Mouse (Mus musculus) stomach, embryonic 15.5 days (tissue): Measurements from ENCODE around the gene Lgr4. TPM values are rescaled to one million over a fixed set of nuclear protein-coding genes. Genes with fewer than 3 reads are reported as not detected.

ENCODE experiments used
- ATAC-seq: fragments of 200-750 bp; cut with Nextera tagmentation; 2 replicates; pipeline ENCODE4 v1.8.0; 2017; ENCODE audit warnings: low read depth, moderate number of reproducible peaks, moderate TSS enrichment; ENCODE audit not compliant: insufficient read depth, low FRiP score
- H3K27ac ChIP-seq: fragments of 300-500 bp; sonication (generic); 2 replicates; pipeline ENCODE4 v1.5.1; 2015; ENCODE audit warnings: mild to moderate bottlenecking, inconsistent platforms
- H3K27me3 ChIP-seq: fragments of 300-500 bp; sonication (generic); replicated peaks from 2 replicates; pipeline ENCODE4 v1.6.1; 2015; ENCODE audit warnings: inconsistent platforms
- H3K36me3 ChIP-seq: fragments of 300-500 bp; sonication (generic); 2 replicates; pipeline ENCODE4 v1.6.1; 2015; ENCODE audit warnings: inconsistent platforms
- H3K4me1 ChIP-seq: fragments of 300-500 bp; sonication (generic); 2 replicates; pipeline ENCODE4 v1.6.1; 2015; ENCODE audit warnings: inconsistent platforms
- H3K4me2 ChIP-seq: fragments of 300-500 bp; sonication (generic); 2 replicates; pipeline ENCODE4 v1.6.1; 2015; ENCODE audit warnings: mild to moderate bottlenecking, inconsistent platforms
- H3K4me3 ChIP-seq: fragments of 300-500 bp; sonication (generic); replicated peaks from 2 replicates; pipeline ENCODE4 v1.5.1; 2015; ENCODE audit warnings: inconsistent platforms
- H3K9ac ChIP-seq: fragments of 300-500 bp; sonication (generic); 2 replicates; pipeline ENCODE4 v1.6.1; 2015; ENCODE audit warnings: inconsistent platforms
- H3K9me3 ChIP-seq: fragments of 300-500 bp; sonication (generic); 2 replicates; pipeline ENCODE4 v1.6.1; 2016; ENCODE audit warnings: inconsistent platforms
- WGBS: fragments of 180-500 bp; shearing (Covaris S2); methylation state at CpG from one replicate; pipeline ENCODE4 v1.1.7; 2015; 5-methylcytosine and 5-hydroxymethylcytosine counted together
- polyA plus RNA-seq: library from polyadenylated mRNA; unstranded; fragments of >200 nt; fragmentation: Nextera tagmentation; extraction: Ambion mirVana; gene quantifications from 2 replicates; pipeline ENCODE4 v1.2.1, GENCODE M21; 2015

Gene Lgr4
- polyA plus RNA-seq, 1 experiment from 2014 or later = 26.0 TPM

DNA sequence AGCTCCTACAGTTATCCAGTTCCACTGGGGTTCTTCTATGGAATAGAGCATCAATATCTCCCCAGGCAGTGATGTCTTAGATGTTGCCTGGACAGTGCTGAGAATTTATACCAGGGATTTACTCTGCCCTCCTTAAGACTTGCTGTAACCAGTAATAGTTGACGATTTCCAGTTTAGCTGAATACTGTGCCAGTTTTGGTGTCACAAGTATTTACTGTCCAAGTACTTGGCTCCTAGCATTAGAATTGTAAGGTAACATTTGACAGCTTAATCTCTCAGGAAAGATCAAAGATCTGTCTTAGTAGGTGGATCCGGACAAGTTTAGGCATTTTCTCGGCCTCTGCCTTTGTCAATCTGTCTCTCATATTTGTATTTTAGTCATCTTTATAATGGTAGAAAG lies 5.6 kb downstream of the Lgr4 start:
- 73% methylated on average over 3 of the region's 3 CpGs for WGBS
- Histone ChIP-seq H3K36me3 (no peaks in the 10 kb centered on the region), H3K9me3 (no peaks in the 10 kb centered on the region), H3K4me2 (no peak overlapping the region), H3K27ac (no peak overlapping the region), H3K9ac (no peak overlapping the region), H3K4me3 (no peak overlapping the region), H3K27me3 (no peaks in the 10 kb centered on the region), H3K4me1 (peaks cover 13% of the 10 kb centered on the region)
- no peak for ATAC-seq

DNA sequence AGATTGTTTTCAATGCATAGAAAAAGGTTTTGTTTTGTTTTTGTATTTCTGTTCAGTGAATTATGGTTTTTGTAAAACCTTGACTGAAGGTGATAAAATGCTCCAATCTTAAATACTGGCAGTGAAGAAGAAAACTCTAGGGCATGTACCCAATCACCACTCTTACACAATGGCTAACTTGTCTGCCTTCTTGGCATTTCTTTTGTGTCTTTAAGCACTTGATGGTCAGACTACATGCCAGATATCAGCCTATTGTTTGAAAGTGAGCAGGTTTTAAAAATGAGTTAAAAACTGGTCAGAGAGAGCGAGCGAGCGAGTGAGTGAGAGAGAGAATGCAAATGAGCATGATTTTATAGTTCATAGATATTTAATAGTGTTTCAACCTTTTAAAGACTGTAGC lies 6.5 kb downstream of the Lgr4 start:
- no peak for ATAC-seq
- WGBS = 93% methylated on average over 3 of the region's 3 CpGs
- H3K4me3 ChIP-seq = no peak overlapping the region

DNA sequence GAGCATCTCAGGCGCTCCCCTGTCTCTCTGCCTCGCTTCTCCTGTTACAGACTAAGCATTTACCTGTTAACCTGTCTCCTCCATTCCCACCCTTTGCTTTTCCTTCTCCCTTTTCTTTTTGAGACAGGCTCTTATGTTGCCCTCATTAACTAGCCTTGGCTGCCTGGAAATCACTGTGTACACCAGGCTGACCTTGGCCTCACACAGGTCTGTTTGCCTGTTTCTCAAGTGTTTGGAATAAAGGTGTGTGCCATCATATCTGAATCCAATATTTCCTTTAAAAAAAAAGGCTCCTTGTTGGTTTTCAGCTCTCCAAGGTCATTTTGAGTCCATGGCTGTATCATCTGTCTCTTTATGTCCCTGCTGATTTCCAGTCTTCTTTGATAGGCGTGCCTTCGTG lies 9.5 kb downstream of the Lgr4 start:
- ATAC-seq = peak; percentile 54; the same call in 1 of the 2 replicates
- Histone ChIP-seq H3K4me1 (peaks cover 10% of the 10 kb centered on the region; the same call in 1 of the 2 replicates), H3K9me3 (no peaks in the 10 kb centered on the region), H3K27ac (peak overlapping the region; percentile 51; the same call in 1 of the 2 replicates), H3K4me2 (no peak overlapping the region), H3K27me3 (no peaks in the 10 kb centered on the region), H3K9ac (no peak overlapping the region), H3K4me3 (no peak overlapping the region), H3K36me3 (no peaks in the 10 kb centered on the region)
- WGBS = 76% methylated on average over 4 of the region's 4 CpGs

More for the DNA sequence above, 6.5 kb downstream of the Lgr4 start:
- H3K9me3 ChIP-seq = no peaks in the 10 kb centered on the region
- H3K9ac ChIP-seq = no peak overlapping the region
- peaks cover 11% of the 10 kb centered on the region for H3K4me1 ChIP-seq
- H3K4me2 ChIP-seq = no peak overlapping the region
- H3K36me3 ChIP-seq = no peaks in the 10 kb centered on the region
- no peak overlapping the region; the same call in 1 of the 2 replicates for H3K27ac ChIP-seq
- no peaks in the 10 kb centered on the region for H3K27me3 ChIP-seq

DNA sequence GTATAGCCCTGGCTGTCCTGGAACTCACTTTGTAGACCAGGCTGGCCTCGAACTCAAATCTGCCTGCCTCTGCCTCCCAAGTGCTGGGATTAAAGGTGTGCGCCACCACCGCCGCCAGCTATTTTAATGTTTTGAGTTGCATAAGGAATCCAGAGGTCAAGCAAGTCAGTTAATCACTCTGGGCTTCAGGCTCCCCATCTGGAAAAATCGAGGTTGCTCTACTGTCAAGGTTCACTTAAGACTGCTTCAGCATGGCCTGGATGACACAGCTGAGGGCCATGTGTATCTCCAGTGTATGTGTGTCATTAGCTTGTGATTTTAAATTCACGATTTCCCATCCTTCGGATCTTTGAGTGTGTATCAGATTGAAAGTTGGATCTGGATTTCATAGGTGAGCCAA lies 10.0 kb downstream of the Lgr4 start:
- ATAC-seq = no peak
- 77% methylated on average over 7 of the region's 7 CpGs for WGBS
- no peaks in the 10 kb centered on the region for H3K9me3 ChIP-seq
- H3K27ac ChIP-seq = 0 out of 2 replicates have a peak overlapping the region, but pooled peaks have one; percentile 21
- H3K36me3 ChIP-seq = no peaks in the 10 kb centered on the region
- no peak overlapping the region for H3K4me2 ChIP-seq
- H3K4me1 ChIP-seq = peaks cover 10% of the 10 kb centered on the region; the same call in 1 of the 2 replicates
- no peak overlapping the region for H3K9ac ChIP-seq
- no peaks in the 10 kb centered on the region for H3K27me3 ChIP-seq
- H3K4me3 ChIP-seq = no peak overlapping the region

DNA sequence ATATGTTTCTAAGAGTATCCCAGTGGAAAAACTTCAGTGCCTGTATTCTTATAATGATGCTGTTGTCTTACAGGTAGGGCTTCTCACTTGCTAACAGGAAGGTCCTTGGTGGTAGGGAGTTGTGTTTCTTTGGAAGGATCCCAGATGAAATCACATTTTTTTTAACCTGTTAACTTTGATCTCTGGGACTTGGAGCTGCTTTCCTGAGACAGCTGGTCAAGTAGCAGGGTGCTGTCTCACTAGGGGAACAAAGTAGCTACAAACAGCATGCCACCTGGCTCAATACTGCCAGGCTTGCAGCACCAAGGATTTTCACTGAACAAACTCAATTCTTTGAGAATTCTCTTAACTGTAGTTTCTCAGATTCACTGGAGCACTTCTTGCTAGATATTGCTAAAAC lies 10.4 kb downstream of the Lgr4 start:
- no peak overlapping the region for H3K9ac ChIP-seq
- no peaks in the 10 kb centered on the region for H3K27me3 ChIP-seq
- 0 out of 2 replicates have a peak overlapping the region, but pooled peaks have one; percentile 21 for H3K27ac ChIP-seq
- no peaks in the 10 kb centered on the region for H3K36me3 ChIP-seq
- H3K9me3 ChIP-seq = no peaks in the 10 kb centered on the region
- H3K4me2 ChIP-seq = no peak overlapping the region
- no peak overlapping the region for H3K4me3 ChIP-seq
- ATAC-seq = no peak
- H3K4me1 ChIP-seq = peaks cover 10% of the 10 kb centered on the region; the same call in 1 of the 2 replicates

DNA sequence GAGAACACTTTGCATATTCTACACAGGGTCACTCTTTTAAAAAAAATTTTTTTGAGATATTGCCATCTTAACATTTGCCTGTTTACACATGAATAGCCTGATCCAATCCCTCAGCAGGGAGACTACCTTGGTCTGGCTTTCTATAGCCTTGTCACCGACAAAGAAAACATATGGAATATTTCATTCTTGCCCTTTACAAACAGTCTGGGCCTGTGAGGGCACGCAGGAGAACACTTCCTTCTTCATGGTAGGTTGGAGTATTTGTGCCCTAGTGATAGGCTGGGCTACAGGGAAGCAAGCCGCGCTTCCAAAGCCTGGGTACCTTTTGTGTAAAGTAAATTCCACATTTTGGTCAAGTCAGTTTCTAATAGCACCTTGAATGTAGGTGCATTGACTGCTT lies 11.3 kb downstream of the Lgr4 start:
- Histone ChIP-seq H3K9me3 (no peaks in the 10 kb centered on the region), H3K4me3 (no peak overlapping the region), H3K36me3 (no peaks in the 10 kb centered on the region), H3K4me2 (no peak overlapping the region), H3K27ac (peak overlapping the region; percentile 70; the same call in 1 of the 2 replicates), H3K4me1 (peaks cover 17% of the 10 kb centered on the region; the same call in 1 of the 2 replicates), H3K27me3 (no peaks in the 10 kb centered on the region), H3K9ac (no peak overlapping the region)
- ATAC-seq = peak; percentile 28; the same call in 1 of the 2 replicates
- 24% methylated on average over 4 of the region's 4 CpGs for WGBS

DNA sequence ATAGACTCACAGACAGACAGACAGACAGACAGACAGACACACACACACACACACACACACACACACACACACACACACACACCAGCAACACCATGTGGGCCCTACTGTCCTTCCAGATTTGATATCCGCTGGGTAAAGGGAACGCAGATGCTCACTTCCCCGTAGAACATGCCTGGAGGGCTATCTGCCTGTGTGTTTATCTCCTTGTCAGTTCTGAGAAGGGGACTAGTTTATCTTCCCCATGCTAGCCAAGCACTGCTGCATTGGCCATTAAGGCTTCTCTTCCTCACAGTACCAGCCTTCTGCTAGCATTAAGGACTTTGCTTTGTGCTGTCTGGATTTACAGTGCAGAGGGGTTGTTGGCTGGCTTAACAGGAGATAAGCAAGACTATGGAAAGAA lies 11.8 kb downstream of the Lgr4 start:
- H3K4me2 ChIP-seq = 0 out of 2 replicates have a peak overlapping the region, but pooled peaks have one; percentile 0
- H3K9ac ChIP-seq = no peak overlapping the region
- peaks cover 17% of the 10 kb centered on the region; the same call in 1 of the 2 replicates for H3K4me1 ChIP-seq
- H3K27me3 ChIP-seq = no peaks in the 10 kb centered on the region
- 52% methylated on average over 3 of the region's 3 CpGs for WGBS
- H3K36me3 ChIP-seq = no peaks in the 10 kb centered on the region
- ATAC-seq = no peak
- no peak overlapping the region for H3K4me3 ChIP-seq
- H3K9me3 ChIP-seq = no peaks in the 10 kb centered on the region
- peak overlapping the region; percentile 70 for H3K27ac ChIP-seq

DNA sequence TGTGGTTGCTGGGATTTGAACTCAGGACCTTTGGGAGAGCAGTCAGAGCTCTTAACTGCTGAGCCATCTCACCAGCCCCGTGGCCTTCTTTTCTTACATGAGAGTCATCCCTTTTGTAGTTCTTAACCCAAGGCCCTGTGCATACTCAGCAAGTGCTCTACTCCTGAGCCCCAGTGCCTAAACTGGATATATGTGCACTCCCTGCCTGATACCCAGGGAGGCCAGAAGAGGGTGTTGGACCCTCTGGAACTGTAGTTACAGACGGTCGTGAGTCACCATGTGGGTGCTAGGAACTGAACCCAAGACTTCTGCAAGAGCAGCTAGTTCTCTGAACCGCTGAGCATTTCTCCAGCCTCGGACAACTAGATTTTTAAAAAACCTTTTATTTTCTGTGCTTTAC lies 12.9 kb downstream of the Lgr4 start:
- Histone ChIP-seq H3K4me1 (peaks cover 17% of the 10 kb centered on the region; the same call in 1 of the 2 replicates), H3K27me3 (no peaks in the 10 kb centered on the region), H3K4me2 (no peak overlapping the region), H3K27ac (no peak overlapping the region), H3K36me3 (no peaks in the 10 kb centered on the region), H3K9me3 (no peaks in the 10 kb centered on the region), H3K9ac (no peak overlapping the region), H3K4me3 (no peak overlapping the region)
- no peak for ATAC-seq
- 93% methylated on average over 5 of the region's 5 CpGs for WGBS

DNA sequence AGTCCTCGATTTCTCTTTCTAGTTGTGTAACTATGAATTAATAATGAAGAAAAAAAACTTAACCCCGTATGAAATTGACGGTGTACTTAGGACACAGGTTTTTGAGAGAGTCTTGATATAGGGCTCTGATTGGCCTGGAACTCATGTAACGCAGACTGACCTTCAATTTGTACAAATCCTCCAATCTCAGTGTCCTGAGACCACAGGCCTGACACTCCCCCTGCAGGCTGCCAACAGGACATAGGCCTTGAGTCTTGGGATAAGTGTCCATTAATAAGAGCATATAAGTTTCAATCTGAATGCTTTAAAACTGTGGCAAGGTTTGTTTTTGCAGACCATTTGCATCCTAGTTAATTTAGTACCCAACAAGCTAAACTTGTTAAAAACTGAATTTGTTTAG lies 13.3 kb downstream of the Lgr4 start:
- Histone ChIP-seq H3K27ac (no peak overlapping the region), H3K9ac (no peak overlapping the region), H3K36me3 (no peaks in the 10 kb centered on the region), H3K4me2 (no peak overlapping the region), H3K4me3 (no peak overlapping the region), H3K4me1 (peaks cover 17% of the 10 kb centered on the region; the same call in 1 of the 2 replicates), H3K9me3 (no peaks in the 10 kb centered on the region), H3K27me3 (no peaks in the 10 kb centered on the region)
- ATAC-seq = no peak
- WGBS = 92% methylated on average over 4 of the region's 4 CpGs

DNA sequence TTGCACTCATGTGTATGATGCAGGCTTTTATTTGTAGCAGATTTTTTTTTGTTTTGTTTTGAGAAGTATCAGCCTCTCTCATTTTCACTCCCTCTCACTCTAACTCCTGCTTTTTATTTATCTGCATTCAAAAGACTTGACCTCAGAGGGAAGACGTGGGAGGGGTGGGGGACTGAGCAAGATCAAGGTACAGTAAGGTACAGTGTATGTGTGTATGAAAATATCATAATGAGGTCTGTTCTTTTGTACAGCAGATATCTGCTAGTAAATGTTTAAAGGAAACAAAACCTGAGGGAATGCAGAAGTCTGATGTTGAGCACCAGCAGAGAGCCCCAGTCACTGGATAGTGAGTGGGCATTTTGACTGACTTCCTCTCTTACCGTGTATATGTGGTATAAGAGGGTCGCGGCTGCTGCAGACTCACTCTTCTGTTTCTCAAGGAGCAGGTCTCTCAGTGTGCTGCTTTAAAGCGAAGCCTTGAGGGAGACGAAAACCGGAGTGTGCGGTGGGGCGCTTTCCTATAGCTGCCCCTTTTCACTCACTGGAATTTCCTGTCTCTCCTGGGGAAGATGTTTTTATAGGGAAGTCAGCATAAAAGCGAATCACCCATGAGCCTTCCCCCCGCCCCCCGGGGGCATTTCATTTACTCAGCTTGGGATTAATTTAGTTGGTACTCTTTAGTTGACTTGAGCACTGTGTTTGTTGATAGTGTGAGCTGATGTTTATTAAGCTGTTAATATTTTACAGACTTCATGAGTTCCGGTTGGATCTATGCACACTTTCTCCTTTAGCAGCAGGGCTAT lies 14.7 kb downstream of the Lgr4 start:
- Histone ChIP-seq H3K9me3 (no peaks in the 10 kb centered on the region), H3K4me2 (peak overlapping the region; percentile 39), H3K27ac (peak overlapping the region; percentile 78), H3K27me3 (no peaks in the 10 kb centered on the region), H3K36me3 (no peaks in the 10 kb centered on the region), H3K9ac (no peak overlapping the region), H3K4me1 (peaks cover 21% of the 10 kb centered on the region; the same call in 1 of the 2 replicates), H3K4me3 (peak overlapping the region; percentile 13; the same call in 1 of the 2 replicates)
- peak; percentile 72 for ATAC-seq
- 28% methylated on average over 13 of the region's 13 CpGs for whole genome bisulfite sequencing

DNA sequence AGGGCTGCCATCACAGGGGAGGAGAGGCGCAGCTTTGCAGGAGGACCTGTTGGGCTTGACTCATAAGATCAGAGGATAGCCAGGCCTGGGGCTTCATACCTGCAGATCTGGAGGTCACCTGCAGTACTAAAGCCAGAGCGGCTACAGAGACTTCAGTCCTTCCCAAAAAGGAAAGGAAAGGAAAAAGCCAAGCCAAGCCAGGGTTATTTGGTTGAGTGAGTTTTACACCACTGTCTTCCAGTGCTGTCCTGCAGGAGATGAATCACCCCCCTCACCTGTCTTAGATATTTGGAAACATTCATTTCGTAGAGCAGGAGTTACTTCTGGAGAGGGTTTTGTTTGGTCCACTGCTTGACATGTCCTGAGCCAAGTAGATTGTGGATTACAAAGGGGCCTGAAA lies 15.7 kb downstream of the Lgr4 start:
- Histone ChIP-seq H3K36me3 (no peaks in the 10 kb centered on the region), H3K9me3 (no peaks in the 10 kb centered on the region), H3K4me2 (peak overlapping the region; percentile 39; the same call in 1 of the 2 replicates), H3K4me3 (no peak overlapping the region), H3K27ac (peak overlapping the region; percentile 61), H3K9ac (no peak overlapping the region), H3K4me1 (peaks cover 21% of the 10 kb centered on the region; the same call in 1 of the 2 replicates), H3K27me3 (no peaks in the 10 kb centered on the region)
- WGBS = 58% methylated on average over 3 of the region's 3 CpGs
- no peak for ATAC-seq

DNA sequence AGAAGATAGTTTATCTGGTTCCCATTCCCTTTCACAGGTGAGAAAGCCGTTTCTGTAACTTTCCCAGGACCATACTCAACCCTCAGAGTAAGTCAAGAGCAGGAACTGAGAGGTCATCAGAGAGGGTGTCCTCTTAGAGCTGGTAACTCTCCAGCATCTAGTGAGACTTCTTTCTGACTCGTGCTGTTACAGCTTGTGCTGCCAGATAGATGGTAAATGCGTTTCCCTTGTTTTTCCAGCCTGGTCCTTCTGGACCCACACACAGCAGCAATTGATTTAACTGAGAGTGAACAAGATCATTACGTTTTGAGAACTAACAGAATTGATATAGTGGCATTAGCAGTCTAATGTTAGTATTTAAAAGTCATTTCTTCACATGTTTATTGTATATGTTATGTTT lies 16.6 kb downstream of the Lgr4 start:
- no peak overlapping the region for H3K4me3 ChIP-seq
- WGBS = 54% methylated on average over 4 of the region's 4 CpGs
- H3K4me2 ChIP-seq = no peak overlapping the region
- ATAC-seq = no peak
- H3K27me3 ChIP-seq = no peaks in the 10 kb centered on the region
- H3K9me3 ChIP-seq = no peaks in the 10 kb centered on the region
- H3K9ac ChIP-seq = no peak overlapping the region
- no peaks in the 10 kb centered on the region for H3K36me3 ChIP-seq
- H3K4me1 ChIP-seq = peaks cover 18% of the 10 kb centered on the region; the same call in 1 of the 2 replicates
- no peak overlapping the region for H3K27ac ChIP-seq
